Mouse (Mus musculus) CH12.LX (cell line): Measurements from ENCODE around the gene Cpt1b. TPM values are rescaled to one million over a fixed set of nuclear protein-coding genes. Genes with fewer than 3 reads are reported as not detected.

ENCODE experiments used
- DNase-seq: peaks from one replicate; pipeline ENCODE4 v3.0.0-alpha.2; 2013; ENCODE audit errors: extremely low read depth
- H3K27ac ChIP-seq: 2 replicates; pipeline ENCODE4 v1.5.1; 2012; ENCODE audit warnings: low read depth, mild to moderate bottlenecking, control low read depth, moderate library complexity; ENCODE audit not compliant: insufficient read depth
- H3K27me3 ChIP-seq: replicated peaks from 2 replicates; pipeline ENCODE3; 2012; ENCODE audit warnings: inconsistent platforms
- H3K36me3 ChIP-seq, 2 experiments: replicated peaks in 1 of 2; 2 replicates each; pipeline versions ENCODE3 to v1.6.1; 2012; ENCODE audit warnings: inconsistent platforms in 1 of 2, low read length in 1 of 2, mild to moderate bottlenecking in 1 of 2, mixed read lengths in 1 of 2, moderate library complexity in 1 of 2; ENCODE audit not compliant: control insufficient read depth in 1 of 2, insufficient read depth in 1 of 2
- H3K4me1 ChIP-seq, 2 experiments: 2 replicates each; pipeline ENCODE4 v1.6.1; 2012; ENCODE audit warnings: inconsistent platforms in 1 of 2, moderate library complexity in 1 of 2; ENCODE audit not compliant: insufficient read depth in 2 of 2, control insufficient read depth in 1 of 2
- H3K4me2 ChIP-seq: 2 replicates; pipeline ENCODE4 v1.6.1; 2012; ENCODE audit warnings: low read depth, mild to moderate bottlenecking, control low read depth; ENCODE audit not compliant: poor library complexity, insufficient read depth, severe bottlenecking
- H3K4me3 ChIP-seq, 3 experiments: fragments of 150-350 bp in 1 of 3; sonication (generic) in 1 of 3; replicated peaks in 1 of 3; 2 replicates each; pipeline versions ENCODE3 to v1.5.1; 2011 to 2012; ENCODE audit warnings: low read depth in 2 of 3, low read length in 2 of 3, mild to moderate bottlenecking in 2 of 3, moderate library complexity in 2 of 3, control low read depth in 1 of 3, improper control_type of control experiment in 1 of 3, inconsistent platforms in 1 of 3, mixed read lengths in 1 of 3; ENCODE audit not compliant: poor library complexity in 1 of 3
- H3K79me2 ChIP-seq: replicated peaks from 2 replicates; pipeline ENCODE4 v1.6.1; 2012; ENCODE audit warnings: mild to moderate bottlenecking, moderate library complexity; ENCODE audit not compliant: control insufficient read depth, poor library complexity, insufficient read depth, severe bottlenecking; ENCODE audit errors: extremely low read depth
- H3K9ac ChIP-seq: 2 replicates; pipeline ENCODE4 v1.6.1; 2012; ENCODE audit warnings: low read depth, mild to moderate bottlenecking, control low read depth, moderate library complexity; ENCODE audit not compliant: insufficient read depth
- H3K9me3 ChIP-seq: replicated peaks from 2 replicates; pipeline ENCODE3; 2012; ENCODE audit warnings: low read length, inconsistent platforms, mixed read lengths
- CHD1 ChIP-seq: IDR thresholded peaks from 2 replicates; pipeline ENCODE4 v1.6.1; 2012; ENCODE audit warnings: low read depth, low read length, improper control_type of control experiment, inconsistent platforms
- E2F4 ChIP-seq: IDR thresholded peaks from 2 replicates; pipeline ENCODE4 v1.6.1; 2011; ENCODE audit warnings: low read depth, low read length, improper control_type of control experiment; ENCODE audit not compliant: insufficient replicate concordance
- ETS1 ChIP-seq: conservative IDR thresholded peaks from 2 replicates; pipeline ENCODE4 v1.6.1; 2012; ENCODE audit warnings: low read depth, mild to moderate bottlenecking, inconsistent platforms, low read length, improper control_type of control experiment, moderate library complexity
- GABPA ChIP-seq: IDR thresholded peaks from 2 replicates; pipeline ENCODE4 v1.6.1; 2012; ENCODE audit warnings: low read depth, low read length, improper control_type of control experiment, inconsistent platforms; ENCODE audit not compliant: insufficient replicate concordance
- HCFC1 ChIP-seq: IDR thresholded peaks from 2 replicates; pipeline ENCODE4 v1.6.1; 2012; ENCODE audit warnings: low read depth, mild to moderate bottlenecking, inconsistent platforms, low read length, improper control_type of control experiment
- JUND ChIP-seq: conservative IDR thresholded peaks from 2 replicates; pipeline ENCODE4 v1.6.1; 2011; ENCODE audit warnings: low read depth, low read length, improper control_type of control experiment
- KAT2A ChIP-seq: IDR thresholded peaks from 2 replicates; pipeline ENCODE4 v1.6.1; 2012; ENCODE audit warnings: low read length, improper control_type of control experiment, inconsistent platforms; ENCODE audit not compliant: insufficient replicate concordance
- MAFK ChIP-seq: IDR thresholded peaks from 2 replicates; pipeline ENCODE4 v1.6.1; 2011; ENCODE audit warnings: low read length, improper control_type of control experiment; ENCODE audit not compliant: insufficient replicate concordance
- MAX ChIP-seq: IDR thresholded peaks from 2 replicates; pipeline ENCODE4 v1.6.1; 2011; ENCODE audit warnings: low read length, improper control_type of control experiment
- MEF2A ChIP-seq: IDR thresholded peaks from 2 replicates; pipeline ENCODE4 v1.6.1; 2014; ENCODE audit warnings: low read depth, mild to moderate bottlenecking, inconsistent platforms, low read length, improper control_type of control experiment, borderline replicate concordance
- NELFE ChIP-seq: IDR thresholded peaks from 2 replicates; pipeline ENCODE4 v1.6.1; 2011; ENCODE audit warnings: low read depth, low read length, improper control_type of control experiment
- PAX5 ChIP-seq: IDR thresholded peaks from 2 replicates; pipeline ENCODE4 v1.6.1; 2012; ENCODE audit warnings: low read length, inconsistent platforms, mixed read lengths
- POLR2A ChIP-seq: IDR thresholded peaks from 2 replicates; pipeline ENCODE4 v1.6.1; 2011; ENCODE audit warnings: low read depth, mild to moderate bottlenecking, improper control_type of control experiment, low read length
- SMC3 ChIP-seq: IDR thresholded peaks from 2 replicates; pipeline ENCODE4 v1.6.1; 2011; ENCODE audit warnings: low read depth, low read length, improper control_type of control experiment
- UBTF ChIP-seq: IDR thresholded peaks from 2 replicates; pipeline ENCODE4 v1.6.1; 2012; ENCODE audit warnings: low read depth, mild to moderate bottlenecking, inconsistent platforms, low read length, improper control_type of control experiment, moderate library complexity
- USF1 ChIP-seq: IDR thresholded peaks from 2 replicates; pipeline ENCODE4 v1.6.1; 2014; ENCODE audit warnings: low read depth, mild to moderate bottlenecking, inconsistent platforms, low read length, improper control_type of control experiment
- USF2 ChIP-seq: conservative IDR thresholded peaks from 2 replicates; pipeline ENCODE4 v1.6.1; 2011; ENCODE audit warnings: low read depth, low read length, improper control_type of control experiment
- ZC3H11A ChIP-seq: IDR thresholded peaks from 2 replicates; pipeline ENCODE4 v1.6.1; 2012; ENCODE audit warnings: low read depth, mild to moderate bottlenecking, inconsistent platforms, low read length, improper control_type of control experiment
- ZKSCAN1 ChIP-seq: IDR thresholded peaks from 2 replicates; pipeline ENCODE4 v1.6.1; 2012; ENCODE audit warnings: low read depth, inconsistent platforms, low read length, improper control_type of control experiment, borderline replicate concordance
- ZMIZ1 ChIP-seq: IDR thresholded peaks from 2 replicates; pipeline ENCODE4 v1.6.1; 2012; ENCODE audit warnings: low read depth, mild to moderate bottlenecking, inconsistent platforms, low read length, improper control_type of control experiment
- ZNF384 ChIP-seq: IDR thresholded peaks from 2 replicates; pipeline ENCODE4 v1.6.1; 2012; ENCODE audit warnings: low read depth, low read length, improper control_type of control experiment, inconsistent platforms
- dilution Hi-C: fragments of 300-500 bp; cut with MboI; formaldehyde crosslinking; loops from 2 replicates; pipeline ENCODE4 v1.14.3; 2020; ENCODE audit warnings: low sequenced_read_pairs; ENCODE audit not compliant: extremely low pct_unique_long_range_greater_than_20kb, extremely low pct_ligation_motif_present
- in situ Hi-C: fragments of 300-500 bp; cut with MboI; formaldehyde crosslinking; loops from 3 replicates; pipeline ENCODE4 v1.14.3; 2019; ENCODE audit warnings: low sequenced_read_pairs, low pct_ligation_motif_present, low pct_unique_long_range_greater_than_20kb, mixed read lengths
- polyA plus RNA-seq: library from polyadenylated mRNA; unstranded; fragments of >175 nt; gene quantifications from 2 replicates; pipeline ENCODE4 v1.2.1, GENCODE M21; 2012; ENCODE audit warnings: low read depth; ENCODE audit not compliant: insufficient read length
- total RNA-seq, 2 experiments: library from RNA; depleted of rRNA; stranded (reverse); fragments of 300-350 nt in 1 of 2; fragments of >200 nt in 1 of 2; gene quantifications; 2 replicates each; pipeline ENCODE4 v1.2.3; 2012 to 2014

Cpt1b gene
- total and polyA plus RNA-seq, 3 experiments, result 1.5 to 2.1 (median 2.1) TPM

GRCm38 (mm10) chr15:89432946-89433345 lies 7.3 kb upstream of the Cpt1b start:
- no peaks in the 10 kb centered on the region for H3K9me3 ChIP-seq
- dilution Hi-C loops, result no loop called here
- H3K9ac ChIP-seq, result no peak overlapping the region
- peaks cover 12% of the 10 kb centered on the region for H3K79me2 ChIP-seq
- peaks cover 3 to 4% of the 10 kb centered on the region in 2 experiments for H3K36me3 ChIP-seq
- H3K27ac ChIP-seq, result no peak overlapping the region
- in situ Hi-C loops, result no loop called here
- H3K4me1 ChIP-seq, result peaks cover 0 to 14% of the 10 kb centered on the region in 2 experiments; a peak in 2 of 4 replicates
- H3K4me2 ChIP-seq, result no peak overlapping the region
- TF ChIP-seq USF1 (no peak), PAX5 (no peak), KAT2A (no peak), MAFK (no peak), MEF2A (no peak)
- H3K27me3 ChIP-seq, result no peaks in the 10 kb centered on the region
- DNase-seq, result no peak
- no peak overlapping the region for H3K4me3 ChIP-seq

- H3K36me3 ChIP-seq, result peaks cover 8 to 15% of the 10 kb centered on the region in 2 experiments
- H3K27me3 ChIP-seq, result no peaks in the 10 kb centered on the region
- H3K79me2 ChIP-seq, result peaks cover 12% of the 10 kb centered on the region
- H3K4me1 ChIP-seq, result peaks cover 0 to 14% of the 10 kb centered on the region in 2 experiments; a peak in 2 of 4 replicates
- in situ Hi-C loops (no loop called here), dilution Hi-C loops (no loop called here)
- H3K27ac ChIP-seq, result no peak overlapping the region
- no peak overlapping the region for H3K9ac ChIP-seq
- H3K9me3 ChIP-seq, result no peaks in the 10 kb centered on the region
- H3K4me2 ChIP-seq, result 0 out of 2 replicates have a peak overlapping the region, but pooled peaks have one; percentile 59
- no peak for DNase-seq
- no peak overlapping the region for H3K4me3 ChIP-seq
- TF ChIP-seq NELFE, result no peak
- no peak for TF ChIP-seq JUND
- no peak for TF ChIP-seq SMC3
- TF ChIP-seq USF2, result no peak
- no peak for TF ChIP-seq MAX
- TF ChIP-seq USF1, result no peak
- TF ChIP-seq ZKSCAN1, result no peak
- no peak for TF ChIP-seq HCFC1
- TF ChIP-seq ZC3H11A, result no peak
- TF ChIP-seq E2F4, result no peak
- TF ChIP-seq ZNF384, result no peak
- TF ChIP-seq POLR2A, result no peak
- TF ChIP-seq UBTF, result no peak
- no peak for TF ChIP-seq ETS1
- no peak for TF ChIP-seq MEF2A
- no peak for TF ChIP-seq CHD1
- no peak for TF ChIP-seq ZMIZ1
- no peak for TF ChIP-seq PAX5
- TF ChIP-seq GABPA, result no peak
Observed at GRCm38 (mm10) chr15:89431806-89432205, 6.1 kb upstream of the Cpt1b start.
